Mouse (Mus musculus) stomach, embryonic 16.5 days (tissue): ENCODE results near the gene Tmem39b. TPM values are rescaled to one million over a fixed set of nuclear protein-coding genes. Genes with fewer than 3 reads are reported as not detected.
A peak's percentile ranks its signal among the peaks of the same experiment; 100 is the strongest.

ENCODE experiments used
- ATAC-seq: fragments of 200-750 bp; cut with Nextera tagmentation; 2 replicates; pipeline ENCODE4 v1.8.0; 2017; ENCODE audit warnings: moderate number of reproducible peaks, moderate TSS enrichment; ENCODE audit not compliant: insufficient read depth, low FRiP score
- H3K27ac ChIP-seq: fragments of 300-500 bp; sonication (generic); 2 replicates; pipeline ENCODE4 v1.5.1; 2014; ENCODE audit warnings: low read length
- H3K27me3 ChIP-seq: fragments of 300-500 bp; sonication (generic); 2 replicates; pipeline ENCODE4 v1.6.1; 2014; ENCODE audit warnings: low read length, control low read depth, mixed read lengths; ENCODE audit not compliant: control insufficient read depth, insufficient read depth
- H3K36me3 ChIP-seq: fragments of 300-500 bp; sonication (generic); 2 replicates; pipeline ENCODE4 v1.6.1; 2014; ENCODE audit warnings: low read length; ENCODE audit not compliant: control insufficient read depth, insufficient read depth
- H3K4me1 ChIP-seq: fragments of 300-500 bp; sonication (generic); 2 replicates; pipeline ENCODE4 v1.6.1; 2014; ENCODE audit warnings: low read length, control low read depth, mixed read lengths; ENCODE audit not compliant: control insufficient read depth, insufficient read depth
- H3K4me2 ChIP-seq: fragments of 300-500 bp; sonication (generic); 2 replicates; pipeline ENCODE4 v1.6.1; 2014; ENCODE audit warnings: low read depth, low read length, mixed read lengths
- H3K4me3 ChIP-seq: fragments of 300-500 bp; sonication (generic); replicated peaks from 2 replicates; pipeline ENCODE4 v1.5.1; 2014; ENCODE audit warnings: mild to moderate bottlenecking, low read length
- H3K9ac ChIP-seq: fragments of 300-500 bp; sonication (generic); 2 replicates; pipeline ENCODE4 v1.6.1; 2014; ENCODE audit warnings: low read length
- H3K9me3 ChIP-seq: fragments of 300-500 bp; sonication (generic); replicated peaks from 2 replicates; pipeline ENCODE4 v1.6.1; 2016; ENCODE audit warnings: low read length, control low read depth; ENCODE audit not compliant: control insufficient read depth
- WGBS: fragments of 180-500 bp; shearing (Covaris S2); extraction: QIAGEN DNeasy Blood & Tissue Kit; methylation state at CpG from one replicate; pipeline ENCODE4 v1.1.7; 2014; 5-methylcytosine and 5-hydroxymethylcytosine counted together
- polyA plus RNA-seq: library from polyadenylated mRNA; unstranded; fragments of >200 nt; fragmentation: Nextera tagmentation; extraction: Ambion mirVana; gene quantifications from 2 replicates; pipeline ENCODE4 v1.2.1, GENCODE M21; 2015

The Tmem39b gene
- polyA plus RNA-seq, 1 experiment from 2014 or later, result 11.7 TPM

GRCm38 (mm10) chr4:129700216-129700615 is 3.6 kb upstream of the Tmem39b start:
- Histone ChIP-seq H3K4me2 (no peak overlapping the region), H3K9me3 (no peaks in the 10 kb centered on the region), H3K27me3 (no peaks in the 10 kb centered on the region), H3K9ac (no peak overlapping the region), H3K4me3 (no peak overlapping the region), H3K36me3 (no peaks in the 10 kb centered on the region), H3K4me1 (peaks cover 33% of the 10 kb centered on the region), H3K27ac (no peak overlapping the region)
- 41% methylated on average over 1 of the region's 1 CpGs for WGBS
- ATAC-seq, result no peak

- Histone ChIP-seq H3K4me1 (peaks cover 19% of the 10 kb centered on the region), H3K27ac (peak overlapping the region; percentile 78), H3K27me3 (no peaks in the 10 kb centered on the region), H3K4me2 (peak overlapping the region; percentile 61), H3K9me3 (no peaks in the 10 kb centered on the region), H3K9ac (peak overlapping the region; percentile 75), H3K36me3 (no peaks in the 10 kb centered on the region; the same call in 1 of the 2 replicates), H3K4me3 (peak overlapping the region; percentile 82)
- WGBS, result 85% methylated on average over 7 of the region's 7 CpGs
- ATAC-seq, result no peak
Observed at GRCm38 (mm10) chr4:129697191-129697590, 553 bp upstream of the Tmem39b start.

- Histone ChIP-seq H3K4me3 (peak overlapping the region; percentile 82), H3K27me3 (no peaks in the 10 kb centered on the region), H3K4me2 (peak overlapping the region; percentile 76), H3K9ac (peak overlapping the region; percentile 75), H3K4me1 (peaks cover 12% of the 10 kb centered on the region), H3K27ac (peak overlapping the region; percentile 78; the same call in 1 of the 2 replicates), H3K36me3 (peaks cover 3% of the 10 kb centered on the region; the same call in 1 of the 2 replicates), H3K9me3 (no peaks in the 10 kb centered on the region)
- ATAC-seq, result no peak
- 22% methylated on average over 6 of the region's 6 CpGs for WGBS
Observed at GRCm38 (mm10) chr4:129695815-129696157, 852 bp downstream of the Tmem39b start.

- no peak overlapping the region for H3K4me2 ChIP-seq
- H3K27me3 ChIP-seq, result no peaks in the 10 kb centered on the region
- H3K4me1 ChIP-seq, result no peaks in the 10 kb centered on the region
- no peak overlapping the region for H3K9ac ChIP-seq
- 91% methylated on average over 6 of the region's 6 CpGs for WGBS
- ATAC-seq, result no peak
- H3K36me3 ChIP-seq, result peaks cover 20% of the 10 kb centered on the region; the same call in 1 of the 2 replicates
- H3K9me3 ChIP-seq, result no peaks in the 10 kb centered on the region
- no peak overlapping the region for H3K27ac ChIP-seq
- no peak overlapping the region for H3K4me3 ChIP-seq
Observed at GRCm38 (mm10) chr4:129684531-129684930, 12.1 kb downstream of the Tmem39b start.

GRCm38 (mm10) chr4:129683901-129684493 is 12.6 kb downstream of the Tmem39b start:
- Histone ChIP-seq H3K9me3 (no peaks in the 10 kb centered on the region), H3K4me1 (no peaks in the 10 kb centered on the region), H3K4me3 (no peak overlapping the region), H3K9ac (no peak overlapping the region), H3K27me3 (no peaks in the 10 kb centered on the region), H3K36me3 (peaks cover 20% of the 10 kb centered on the region; the same call in 1 of the 2 replicates), H3K27ac (no peak overlapping the region), H3K4me2 (no peak overlapping the region)
- WGBS, result 81% methylated on average over 11 of the region's 11 CpGs
- no peak for ATAC-seq

- 96% methylated on average over 11 of the region's 11 CpGs for WGBS
- H3K36me3 ChIP-seq, result peaks cover 16% of the 10 kb centered on the region; the same call in 1 of the 2 replicates
- no peaks in the 10 kb centered on the region for H3K27me3 ChIP-seq
- H3K27ac ChIP-seq, result no peak overlapping the region
- H3K9ac ChIP-seq, result no peak overlapping the region
- no peaks in the 10 kb centered on the region for H3K4me1 ChIP-seq
- no peaks in the 10 kb centered on the region for H3K9me3 ChIP-seq
- H3K4me3 ChIP-seq, result no peak overlapping the region
- ATAC-seq, result no peak
- H3K4me2 ChIP-seq, result no peak overlapping the region
Observed at GRCm38 (mm10) chr4:129681837-129682236, 14.8 kb downstream of the Tmem39b start.

GRCm38 (mm10) chr4:129672878-129673449 is 23.7 kb downstream of the Tmem39b start:
- 4% methylated on average over 10 of the region's 10 CpGs for WGBS
- Histone ChIP-seq H3K27me3 (no peaks in the 10 kb centered on the region), H3K4me1 (peaks cover 17% of the 10 kb centered on the region), H3K27ac (peak overlapping the region; percentile 91), H3K9ac (peak overlapping the region; percentile 97), H3K9me3 (no peaks in the 10 kb centered on the region), H3K4me3 (peak overlapping the region; percentile 100), H3K4me2 (peak overlapping the region; percentile 70), H3K36me3 (no peaks in the 10 kb centered on the region)
- ATAC-seq, result no peak

- peaks cover 17% of the 10 kb centered on the region for H3K4me1 ChIP-seq
- ATAC-seq, result peak; percentile 94
- WGBS, result under 1% methylated on average over 65 of the region's 65 CpGs
Observed at GRCm38 (mm10) chr4:129672083-129672877, 24.4 kb downstream of the Tmem39b start, which contains the start of gene Kpna6. Gene Kpna6 (minus strand): TSS chr4:129672767.

More at GRCm38 (mm10) chr4:129672083-129672877, 24.4 kb downstream of the Tmem39b start, which contains the start of gene Kpna6:
- H3K9me3 ChIP-seq, result no peaks in the 10 kb centered on the region
- H3K36me3 ChIP-seq, result no peaks in the 10 kb centered on the region
- peak within 1 kb of the TSS; percentile 91 for H3K27ac ChIP-seq
- H3K9ac ChIP-seq, result peak within 1 kb of the TSS; percentile 97
- peak within 1 kb of the TSS; percentile 100 for H3K4me3 ChIP-seq
- H3K4me2 ChIP-seq, result peak within 1 kb of the TSS; percentile 70
- H3K27me3 ChIP-seq, result no peaks in the 10 kb centered on the region
